Mouse (Mus musculus): ENCODE results near the gene Fbxo34.

DNA sequence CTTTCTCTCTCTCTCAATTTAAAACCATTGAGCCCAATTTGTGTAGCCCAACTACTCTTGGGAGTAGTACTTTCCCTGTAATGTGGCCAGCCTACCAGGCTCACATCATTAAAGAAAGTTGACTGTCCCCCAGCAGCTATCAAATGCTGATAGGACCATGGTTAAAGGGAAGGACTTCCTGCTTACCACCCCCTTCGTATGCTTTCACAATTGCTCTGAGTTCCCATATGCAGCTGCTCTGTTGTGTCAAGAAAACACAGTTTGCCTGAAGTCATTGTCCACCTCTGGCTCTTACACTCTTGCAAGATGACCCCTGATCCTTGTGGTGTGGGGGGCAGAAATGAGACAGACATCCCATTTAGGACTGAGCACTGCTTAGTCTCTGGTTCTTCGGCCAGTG lies 5.3 kb upstream of the Fbxo34 start:
- TF ChIP-seq POLR2A (IDR thresholded peaks at IDR 0.05; ENCODE audit: insufficient read depth, low read depth, low read length), result no peak
- no peak for TF ChIP-seq CTCF (IDR thresholded peaks at IDR 0.05; ENCODE audit: insufficient read depth, low read depth, low read length)
